Mouse (Mus musculus) ES-E14 (cell line): Measurements from ENCODE around the gene Ankfy1. TPM values are rescaled to one million over a fixed set of nuclear protein-coding genes. Genes with fewer than 3 reads are reported as not detected.

Experiments used
- DNase-seq: peaks from one replicate; pipeline ENCODE4 v3.0.0-alpha.2; 2013; ENCODE audit warnings: low read depth, low spot score
- H3K27ac ChIP-seq: 2 replicates; pipeline ENCODE4 v1.5.1; 2012; ENCODE audit warnings: low read depth, mild to moderate bottlenecking, low read length, moderate library complexity, mixed read lengths; ENCODE audit not compliant: poor library complexity, insufficient read depth, severe bottlenecking
- H3K36me3 ChIP-seq: 2 replicates; pipeline ENCODE4 v1.6.1; 2012; ENCODE audit warnings: mild to moderate bottlenecking, low read length, moderate library complexity, mixed read lengths; ENCODE audit not compliant: control insufficient read depth, poor library complexity, insufficient read depth, severe bottlenecking
- H3K4me1 ChIP-seq, 2 experiments: fragments of 150-350 bp in 1 of 2; sonication (generic) in 1 of 2; 2 replicates each; pipeline ENCODE4 v1.6.1; 2012; ENCODE audit warnings: low read length in 2 of 2, mild to moderate bottlenecking in 1 of 2, mixed read lengths in 1 of 2; ENCODE audit not compliant: control insufficient read depth in 2 of 2, insufficient read depth in 2 of 2, poor library complexity in 1 of 2
- H3K4me3 ChIP-seq, 2 experiments: fragments of 150-350 bp in 1 of 2; sonication (generic) in 1 of 2; 2 replicates each; pipeline ENCODE4 v1.5.1; 2012; ENCODE audit warnings: low read length in 2 of 2, low read depth in 1 of 2, mild to moderate bottlenecking in 1 of 2, mixed read lengths in 1 of 2; ENCODE audit not compliant: insufficient read depth in 1 of 2, poor library complexity in 1 of 2, severe bottlenecking in 1 of 2
- H3K9ac ChIP-seq: 2 replicates; pipeline ENCODE4 v1.6.1; 2012; ENCODE audit warnings: low read depth, mild to moderate bottlenecking, low read length, mixed read lengths; ENCODE audit not compliant: poor library complexity, insufficient read depth, severe bottlenecking
- H3K9me3 ChIP-seq: fragments of 150-350 bp; sonication (generic); 2 replicates; pipeline ENCODE4 v1.6.1; 2012; ENCODE audit warnings: low read depth, mild to moderate bottlenecking, low read length; ENCODE audit not compliant: control insufficient read depth, insufficient read depth
- CHD2 ChIP-seq: IDR thresholded peaks from 2 replicates; pipeline ENCODE4 v1.6.1; 2014; ENCODE audit warnings: mild to moderate bottlenecking, low read depth, low read length, inconsistent platforms
- HCFC1 ChIP-seq: IDR thresholded peaks from 2 replicates; pipeline ENCODE4 v1.6.1; 2012; ENCODE audit warnings: low read length, inconsistent platforms, borderline replicate concordance; ENCODE audit not compliant: insufficient read depth
- MAFK ChIP-seq: IDR thresholded peaks from 2 replicates; pipeline ENCODE4 v1.6.1; 2014; ENCODE audit warnings: mild to moderate bottlenecking, low read depth, low read length, inconsistent platforms; ENCODE audit not compliant: insufficient read depth
- ZC3H11A ChIP-seq: IDR thresholded peaks from 2 replicates; pipeline ENCODE4 v1.6.1; 2012; ENCODE audit warnings: low read depth, mild to moderate bottlenecking, inconsistent platforms, low read length, borderline replicate concordance
- ZNF384 ChIP-seq: IDR thresholded peaks from 2 replicates; pipeline ENCODE4 v1.6.1; 2012; ENCODE audit warnings: low read depth, low read length, inconsistent platforms
- in situ Hi-C, 2 experiments: fragments of 600-800 bp; cut with MboI; formaldehyde crosslinking; loops; one replicate each; pipeline ENCODE4 v1.15.1; 2025; ENCODE audit warnings: low sequenced_read_pairs in 2 of 2, inconsistent platforms in 1 of 2; ENCODE audit not compliant: unreplicated experiment in 2 of 2
- total RNA-seq: library from RNA; depleted of rRNA; stranded (reverse); fragments of 300-350 nt; gene quantifications from 2 replicates; pipeline ENCODE4 v1.2.3, GENCODE M21; 2012

Ankfy1 gene
- total RNA-seq, 1 experiment, result 31.5 TPM

- Histone ChIP-seq H3K4me3 (no peak overlapping the region), H3K36me3 (no peaks in the 10 kb centered on the region), H3K4me1 (peaks cover 0 to 2% of the 10 kb centered on the region in 2 experiments; a peak in 1 of 4 replicates), H3K9ac (no peak overlapping the region), H3K27ac (no peak overlapping the region), H3K9me3 (no peaks in the 10 kb centered on the region)
- DNase-seq, result no peak
- in situ Hi-C loops, result no loop called here
- TF ChIP-seq ZNF384 (no peak), CHD2 (no peak), ZC3H11A (no peak), HCFC1 (no peak), MAFK (no peak)
Measured at GRCm38 (mm10) chr11:72672438-72672837, 17.4 kb upstream of the Ankfy1 start.

- TF ChIP-seq MAFK (no peak), ZNF384 (no peak), ZC3H11A (no peak), HCFC1 (no peak), CHD2 (no peak)
- H3K9ac ChIP-seq, result no peak overlapping the region
- no peak overlapping the region for H3K27ac ChIP-seq
- in situ Hi-C loops, result no loop called here
- H3K4me3 ChIP-seq, result no peak overlapping the region
- no peaks in the 10 kb centered on the region for H3K9me3 ChIP-seq
- H3K36me3 ChIP-seq, result no peaks in the 10 kb centered on the region; the same call in 1 of the 2 replicates
- no peak for DNase-seq
- H3K4me1 ChIP-seq, result peaks cover 0 to 2% of the 10 kb centered on the region in 2 experiments; a peak in 1 of 4 replicates
Measured at GRCm38 (mm10) chr11:72675280-72675679, 14.5 kb upstream of the Ankfy1 start.

GRCm38 (mm10) chr11:72680726-72681125 is 9.1 kb upstream of the Ankfy1 start:
- Histone ChIP-seq H3K4me3 (no peak overlapping the region), H3K36me3 (no peaks in the 10 kb centered on the region; the same call in 1 of the 2 replicates), H3K27ac (no peak overlapping the region), H3K4me1 (no peaks in the 10 kb centered on the region), H3K9ac (no peak overlapping the region), H3K9me3 (no peaks in the 10 kb centered on the region)
- DNase-seq, result no peak
- in situ Hi-C loops, result no loop called here
- no peak for TF ChIP-seq CHD2
- TF ChIP-seq HCFC1, result no peak
- no peak for TF ChIP-seq ZC3H11A
- no peak for TF ChIP-seq MAFK
- no peak for TF ChIP-seq ZNF384

GRCm38 (mm10) chr11:72683402-72683801 is 6.4 kb upstream of the Ankfy1 start:
- DNase-seq, result no peak
- H3K9me3 ChIP-seq, result no peaks in the 10 kb centered on the region
- no peaks in the 10 kb centered on the region; the same call in 1 of the 2 replicates for H3K36me3 ChIP-seq
- H3K4me1 ChIP-seq, result 0 out of 4 replicates have a peak, but pooled peaks cover 0 to 3% of the 10 kb centered on the region in 2 experiments
- no peak overlapping the region for H3K27ac ChIP-seq
- no peak overlapping the region for H3K9ac ChIP-seq
- TF ChIP-seq CHD2, result no peak
- TF ChIP-seq HCFC1, result no peak
- TF ChIP-seq ZC3H11A, result no peak
- TF ChIP-seq ZNF384, result no peak
- no peak for TF ChIP-seq MAFK
- in situ Hi-C loops, result no loop called here
- no peak overlapping the region for H3K4me3 ChIP-seq

- H3K9ac ChIP-seq, result no peak overlapping the region
- no peak for DNase-seq
- H3K9me3 ChIP-seq, result no peaks in the 10 kb centered on the region
- no peaks in the 10 kb centered on the region; the same call in 1 of the 2 replicates for H3K36me3 ChIP-seq
- peaks cover 4 to 8% of the 10 kb centered on the region in 2 experiments for H3K4me1 ChIP-seq
- H3K4me3 ChIP-seq, result no peak overlapping the region
- no peak overlapping the region for H3K27ac ChIP-seq
- in situ Hi-C loops, result no loop called here
- TF ChIP-seq MAFK (no peak), ZNF384 (no peak), HCFC1 (no peak), ZC3H11A (no peak), CHD2 (no peak)
Measured at GRCm38 (mm10) chr11:72686697-72687096, 3.1 kb upstream of the Ankfy1 start.
